Mouse (Mus musculus): ENCODE results near the gene Gm17428.

DNA sequence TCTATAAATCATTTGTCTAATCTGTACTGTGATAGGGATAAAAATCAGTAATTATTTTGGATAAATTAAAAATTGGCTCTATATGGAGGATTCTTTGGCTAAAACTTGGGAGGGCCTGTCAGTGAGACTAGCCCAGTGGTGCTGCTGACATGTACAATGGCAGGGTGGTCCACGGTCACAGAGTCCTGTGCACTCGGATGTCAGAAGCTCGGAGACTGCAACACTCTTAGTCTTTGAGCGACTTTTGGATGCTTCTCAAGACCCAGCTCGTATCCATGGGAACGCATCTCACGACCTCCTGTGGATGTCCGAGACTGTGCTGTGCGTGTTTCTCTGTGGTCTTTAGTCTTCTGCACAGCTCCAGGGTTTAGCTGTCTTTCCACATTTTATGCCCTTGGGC is 43.7 kb downstream of the Gm17428 start:
- TF ChIP-seq CTCF (IDR thresholded peaks at IDR 0.05 in 2 of 3, conservative IDR thresholded peaks at IDR 0.05 in 1 of 3; ENCODE audit: control insufficient read depth in 1 of 3, insufficient read depth in 1 of 3, low read depth in 2 of 3, low read length in 3 of 3, poor library complexity in 1 of 3, severe bottlenecking in 1 of 3) (no peak), POLR2A (IDR thresholded peaks at IDR 0.05; ENCODE audit: control insufficient read depth in 1 of 2, insufficient read depth in 1 of 2, low read depth in 1 of 2, low read length in 2 of 2, poor library complexity in 1 of 2) (no peak), CHD1 (IDR thresholded peaks at IDR 0.05; ENCODE audit: low read depth, low read length) (no peak)

Data from MEL (cell line).